In the genomic region with DNA sequence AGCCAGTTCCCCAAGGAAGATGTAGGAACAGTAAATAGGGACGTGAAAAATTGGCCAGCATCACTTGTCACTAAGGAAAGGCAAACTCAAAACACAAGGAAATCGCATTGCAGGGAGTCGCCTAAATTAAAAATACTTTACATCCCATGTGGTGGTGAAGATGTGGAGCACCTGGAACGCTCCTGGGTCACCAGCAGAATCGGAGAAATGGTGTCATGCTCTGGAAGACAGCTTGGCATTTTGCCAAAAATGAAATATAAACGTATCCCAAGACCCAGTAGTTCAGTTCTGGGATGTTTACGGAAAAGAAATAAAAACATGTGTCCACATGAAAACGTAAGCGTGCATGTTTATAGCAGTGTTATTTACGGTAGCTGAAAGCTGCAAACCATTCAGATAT, we compare ENCODE assay signal across 26 mouse cellular contexts.
"Had no signal": no experiment of that assay in that cellular context is flagged by ENCODE, and none has a peak within 500 bp of the region (broad histone marks: within the 10 kb centered on the region; RNA-seq: fewer than 3 reads in every experiment).

No protein-coding gene starts in this region.

- H3K27me3 ChIP-seq: heart, embryonic 12.5 days; hindbrain, embryonic 12.5 days; intestine, embryonic 15.5 days; limb, embryonic 12.5 days; liver, embryonic 13.5 days had no signal

- H3K9ac ChIP-seq: heart, embryonic 12.5 days; hindbrain, embryonic 12.5 days; hindbrain, embryonic 14.5 days; intestine, embryonic 15.5 days; limb, embryonic 12.5 days; liver, embryonic 13.5 days had no signal

- H3K4me2 ChIP-seq: heart, embryonic 12.5 days; hindbrain, embryonic 12.5 days; hindbrain, embryonic 14.5 days; intestine, embryonic 15.5 days; limb, embryonic 12.5 days; liver, embryonic 11.5 days; liver, embryonic 13.5 days had no signal

- H3K9me3 ChIP-seq: heart, embryonic 12.5 days; hindbrain, embryonic 10.5 days; hindbrain, embryonic 12.5 days; intestine, embryonic 15.5 days; limb, embryonic 10.5 days; limb, embryonic 12.5 days; liver, embryonic 13.5 days had no signal

- H3K4me3 ChIP-seq: heart, adult 2 months; heart, embryonic 12.5 days; hindbrain, embryonic 10.5 days; hindbrain, embryonic 12.5 days; intestine, embryonic 15.5 days; layer of hippocampus, adult 2 months; left cerebral cortex, adult 2 months; limb, embryonic 10.5 days; limb, embryonic 12.5 days; liver, embryonic 13.5 days had no signal

- ATAC-seq: hindbrain, embryonic 16.5 days; inflammation-experienced regulatory T-cells, adult 6 months; intestine, embryonic 15.5 days; intestine, postnatal 0 days had no signal

- H3K36me3 ChIP-seq: heart, embryonic 12.5 days; hindbrain, embryonic 10.5 days; hindbrain, embryonic 12.5 days; intestine, embryonic 15.5 days; limb, embryonic 10.5 days; limb, embryonic 12.5 days; liver, embryonic 13.5 days had no signal

- DNase-seq: gastrocnemius, postnatal 14 days; gastrocnemius, postnatal 36 days; heart, adult 11 months; heart, adult 2 months; heart, postnatal 10 days; heart, postnatal 4 days; kidney, adult 18-20 months; kidney, adult 8-10 months; kidney, postnatal 10 days; kidney, postnatal 25 days; kidney, postnatal 4 days; liver; liver, embryonic 13.5 days had no signal

- H3K27ac ChIP-seq: heart, adult 2 months; hindbrain, embryonic 10.5 days; hindbrain, embryonic 12.5 days; hindbrain, embryonic 14.5 days; intestine, embryonic 15.5 days; layer of hippocampus, adult 2 months; left cerebral cortex, adult 2 months; limb, embryonic 10.5 days; limb, embryonic 12.5 days; liver, embryonic 13.5 days had no signal

- H3K4me1 ChIP-seq: heart, embryonic 12.5 days; hindbrain, embryonic 10.5 days; hindbrain, embryonic 12.5 days; intestine, embryonic 15.5 days; limb, embryonic 10.5 days; limb, embryonic 12.5 days; liver, embryonic 13.5 days had no signal
